Comparison of ENCODE assay signal across 21 mouse cellular contexts in genomic region chr1:159968395-159968794, GRCm38 (mm10).
DNase-seq lines count a peak whose midpoint lies in the region; TF ChIP-seq lines count a peak whose summit lies in the region.
"Had no signal": no experiment of that assay in that cellular context is flagged by ENCODE, and none has a peak within 500 bp of the region (broad histone marks: within the 10 kb centered on the region; RNA-seq: fewer than 3 reads in every experiment).

No protein-coding gene starts in this region.

- no peaks in the 10 kb centered on the region for H3K36me3 ChIP-seq in heart, adult 2 months (ENCODE audit: control insufficient read depth, insufficient read depth, low read length)
- no peaks in the 10 kb centered on the region for H3K36me3 ChIP-seq in liver, adult 2 months (ENCODE audit: control insufficient read depth, insufficient read depth, low read length)
- H3K36me3 ChIP-seq: forebrain, embryonic 15.5 days; intestine, embryonic 15.5 days; midbrain, embryonic 13.5 days; neural tube, embryonic 12.5 days had no signal

- H3K27me3 ChIP-seq in heart, adult 2 months (ENCODE audit: control insufficient read depth, insufficient read depth, low read length) = no peaks in the 10 kb centered on the region
- H3K27me3 ChIP-seq in liver, adult 2 months (ENCODE audit: control insufficient read depth, insufficient read depth, low read length) = no peaks in the 10 kb centered on the region
- H3K27me3 ChIP-seq: forebrain, embryonic 15.5 days; intestine, embryonic 15.5 days; midbrain, embryonic 13.5 days; neural tube, embryonic 12.5 days had no signal

- H3K4me1 ChIP-seq in heart, adult 2 months (ENCODE audit: control insufficient read depth, insufficient read depth, low read length) = peaks cover 4% of the 10 kb centered on the region
- H3K4me1 ChIP-seq in liver, adult 2 months (ENCODE audit: control insufficient read depth, insufficient read depth, low read length) = no peaks in the 10 kb centered on the region
- H3K4me1 ChIP-seq: forebrain, embryonic 15.5 days; intestine, embryonic 15.5 days; midbrain, embryonic 13.5 days; neural tube, embryonic 12.5 days had no signal

- TF ChIP-seq EP300 in heart, adult 2 months (IDR thresholded peaks at IDR 0.05; ENCODE audit: insufficient read depth, low read depth, low read length) = no peak

- peak overlapping the region; percentile 40; the same call in 1 of the 2 replicates for H3K27ac ChIP-seq in heart, adult 2 months
- H3K27ac ChIP-seq in liver, adult 2 months (replicated peaks; ENCODE audit: insufficient read depth, low read depth, low read length) = no peak overlapping the region
- H3K27ac ChIP-seq: forebrain, embryonic 15.5 days; hindbrain, embryonic 14.5 days; intestine, embryonic 15.5 days; left cerebral cortex, adult 2 months; midbrain, embryonic 13.5 days; neural tube, embryonic 12.5 days had no signal

- no peaks in the 10 kb centered on the region for H3K79me2 ChIP-seq in heart, adult 2 months (replicated peaks; ENCODE audit: control insufficient read depth, insufficient read depth, low read length)
- no peaks in the 10 kb centered on the region for H3K79me2 ChIP-seq in liver, adult 2 months (ENCODE audit: control insufficient read depth, insufficient read depth, low read length)

- no peak for TF ChIP-seq CTCF in heart, adult 2 months (IDR thresholded peaks at IDR 0.05)
- no peak for TF ChIP-seq CTCF in liver, adult 2 months (IDR thresholded peaks at IDR 0.05; ENCODE audit: low read depth, low read length)

- DNase-seq in adrenal gland, adult (ENCODE audit: inconsistent age in 2 of 2, low spot score in 1 of 2) = peak; percentile 33 to 71
- no peak for DNase-seq in adrenal gland, adult 8-10 months
- DNase-seq in heart, adult 2 months = peak in 1 of 2 experiments; percentile 18
- DNase-seq in heart, postnatal 25 days (ENCODE audit: low spot score) = no peak
- DNase-seq in liver, adult 2 months (ENCODE audit: extremely low read depth, low read depth, low spot score) = peak; percentile 48
- no peak for DNase-seq in liver
- peak; percentile 39 for DNase-seq in skeletal muscle tissue, adult 2 months (ENCODE audit: low read depth, low spot score)
- DNase-seq in right cerebral cortex, postnatal 4 days = no peak
- DNase-seq: cerebellum, adult 18-20 months; cerebellum, postnatal 25 days; embryo, embryonic 11 days; kidney, postnatal 25 days; left cerebral cortex, postnatal 4 days; lung, adult 18-20 months; thymus, postnatal 14 days had no signal

- intact Hi-C loops in heart, adult 2 months (cut with DNase I) = loop anchor here (5.0 kb wide), 1 partner anchor 34 kb away; no protein-coding TSS in a partner anchor
- intact Hi-C loops in heart, postnatal 25 days (cut with DNase I) = no loop called here

- no peak overlapping the region for H3K4me3 ChIP-seq in heart, adult 2 months
- H3K4me3 ChIP-seq in liver, adult 2 months (ENCODE audit: insufficient read depth, low read depth, low read length) = no peak overlapping the region
- H3K4me3 ChIP-seq: forebrain, embryonic 15.5 days; intestine, embryonic 15.5 days; left cerebral cortex, adult 2 months; midbrain, embryonic 13.5 days; neural tube, embryonic 12.5 days had no signal

- no peak for TF ChIP-seq POLR2A in heart, adult 2 months (IDR thresholded peaks at IDR 0.05; ENCODE audit: insufficient read depth, low read depth, low read length)
- no peak for TF ChIP-seq POLR2A in liver, adult 2 months (IDR thresholded peaks at IDR 0.05; ENCODE audit: extremely low read depth, insufficient read depth, low read length)

- H3K9ac ChIP-seq in heart, adult 2 months (ENCODE audit: low read depth, low read length) = no peak overlapping the region
- no peak overlapping the region for H3K9ac ChIP-seq in liver, adult 2 months (ENCODE audit: low read depth, low read length)
- H3K9ac ChIP-seq: forebrain, embryonic 15.5 days; hindbrain, embryonic 14.5 days; intestine, embryonic 15.5 days; midbrain, embryonic 13.5 days; neural tube, embryonic 12.5 days had no signal

Comparison
In these comparisons a context has a peak if more than half of its experiments do, and no peak if none do; other contexts are left out.
1. DNase-seq: peak in adrenal gland, adult (2 of 2), liver, adult 2 months (single experiment) and skeletal muscle tissue, adult 2 months (single experiment); none in adrenal gland, adult 8-10 months (single experiment), heart, postnatal 25 days (single experiment), liver (single experiment) and right cerebral cortex, postnatal 4 days (single experiment).